Mouse (Mus musculus) NIH3T3 (cell line): ENCODE measurements around the gene Cypt14.
"Not testable (repeated sequence)": the region's sequence is repeated elsewhere in the genome, so short reads cannot be mapped to it uniquely, and the experiment has no call there.

ENCODE experiments used
- DNase-seq: peaks from one replicate; pipeline ENCODE4 v3.0.0-alpha.2; 2012; ENCODE audit warnings: low read depth

The Cypt14 gene

GRCm38 (mm10) chrX:39863504-39863903, at the start of gene Cypt14:
Cypt14 (minus strand) TSS chrX:39863604.
- DNase-seq, result not testable (repeated sequence)
